Mouse (Mus musculus): Measurements from ENCODE around the gene Gm13278. TPM values are rescaled to one million over a fixed set of nuclear protein-coding genes. Genes with fewer than 3 reads are reported as not detected.
"Not testable (repeated sequence)": the region's sequence is repeated elsewhere in the genome, so short reads cannot be mapped to it uniquely, and the experiment has no call there.

Gm13278 gene
- polyA plus RNA-seq, 2 experiments = not detected

DNA sequence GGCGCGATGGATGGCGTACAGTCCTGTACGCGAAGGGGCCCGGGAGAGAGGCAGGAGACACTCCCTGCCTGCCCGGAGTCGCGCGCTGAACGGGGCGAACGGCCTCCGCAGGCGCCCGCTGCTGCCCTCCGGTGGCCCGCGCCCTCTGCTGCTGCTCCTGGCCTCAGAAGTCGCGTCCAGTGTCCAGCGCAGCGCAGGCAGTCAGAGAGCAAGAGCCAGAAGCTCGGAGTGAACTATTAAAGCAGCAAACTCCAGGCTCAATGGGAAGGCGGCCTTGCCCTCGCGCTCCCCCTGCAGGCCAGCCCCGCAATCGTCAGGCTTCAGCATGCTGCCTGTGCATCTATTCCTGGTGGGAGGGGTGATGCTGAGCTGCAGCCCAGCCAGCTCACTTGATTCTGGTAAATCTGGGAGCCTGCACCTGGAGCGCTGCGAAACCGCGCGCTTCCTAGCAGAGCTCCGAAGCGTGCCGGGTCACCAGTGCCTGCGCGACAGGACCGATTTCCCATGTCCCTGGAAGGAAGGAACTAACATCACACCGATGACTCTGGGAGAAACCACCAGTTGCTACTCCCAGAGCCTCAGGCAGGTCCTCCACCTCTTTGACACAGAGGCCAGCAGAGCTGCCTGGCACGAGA is 27.8 kb upstream of the Gm13278 start:
- H3K27ac ChIP-seq; H3K9ac ChIP-seq (replicated peaks); H3K36me3 ChIP-seq (replicated peaks; ENCODE audit: control insufficient read depth, insufficient read depth, low read depth); H3K4me1 ChIP-seq (replicated peaks; ENCODE audit: control insufficient read depth in 2 of 2, insufficient read depth in 2 of 2, low read length in 1 of 2); ATAC-seq (ENCODE audit: insufficient read depth); H3K27me3 ChIP-seq (ENCODE audit: control insufficient read depth, insufficient read depth, low read length); H3K9me3 ChIP-seq (ENCODE audit: control insufficient read depth, low read length): not testable (repeated sequence)
- 5% methylated on average over 23 of the region's 42 CpGs for WGBS (ENCODE audit: insufficient replicate concordance)
- Histone ChIP-seq H3K4me2 (ENCODE audit: low read depth) (peak overlapping the region; percentile 63), H3K4me3 (ENCODE audit: insufficient read depth in 1 of 2, low read depth in 2 of 2, low read length in 2 of 2) (peak overlapping the region; percentile 39 to 48)
- TF ChIP-seq CTCF (IDR thresholded peaks at IDR 0.05; ENCODE audit: low read depth) = peak; percentile 73
- DNase-seq (ENCODE audit: low read depth in 3 of 3, low spot score in 3 of 3) = peak in 1 of 3 experiments; percentile 52

DNA sequence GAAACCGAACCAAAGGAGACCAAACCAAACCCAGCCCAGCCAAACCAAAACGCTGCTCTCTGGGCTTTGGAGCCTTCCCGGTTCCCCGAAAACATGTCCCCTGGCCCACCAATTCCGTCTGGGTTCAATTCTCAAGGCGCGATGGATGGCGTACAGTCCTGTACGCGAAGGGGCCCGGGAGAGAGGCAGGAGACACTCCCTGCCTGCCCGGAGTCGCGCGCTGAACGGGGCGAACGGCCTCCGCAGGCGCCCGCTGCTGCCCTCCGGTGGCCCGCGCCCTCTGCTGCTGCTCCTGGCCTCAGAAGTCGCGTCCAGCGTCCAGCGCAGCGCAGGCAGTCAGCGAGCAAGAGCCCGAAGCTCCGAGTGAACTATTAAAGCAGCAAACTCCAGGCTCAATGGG is 17.8 kb upstream of the Gm13278 start, which contains the start of gene Gm13290:
Gene Gm13290, plus strand, starts transcription at position 301 of the 400 bp plus-strand sequence.
- no CpG with 5 or more reads among the region's 32 CpGs for WGBS (ENCODE audit: insufficient replicate concordance)
- H3K9me3 ChIP-seq (ENCODE audit: control insufficient read depth, low read length); H3K4me1 ChIP-seq (replicated peaks; ENCODE audit: control insufficient read depth in 2 of 2, insufficient read depth in 2 of 2, low read length in 1 of 2); H3K4me3 ChIP-seq (ENCODE audit: insufficient read depth in 1 of 2, low read depth in 2 of 2, low read length in 2 of 2); H3K27ac ChIP-seq; ATAC-seq (ENCODE audit: insufficient read depth); H3K36me3 ChIP-seq (replicated peaks; ENCODE audit: control insufficient read depth, insufficient read depth, low read depth); H3K4me2 ChIP-seq (ENCODE audit: low read depth); H3K9ac ChIP-seq (replicated peaks); H3K27me3 ChIP-seq (ENCODE audit: control insufficient read depth, insufficient read depth, low read length); DNase-seq (ENCODE audit: low read depth in 3 of 3, low spot score in 3 of 3): not testable (repeated sequence)

DNA sequence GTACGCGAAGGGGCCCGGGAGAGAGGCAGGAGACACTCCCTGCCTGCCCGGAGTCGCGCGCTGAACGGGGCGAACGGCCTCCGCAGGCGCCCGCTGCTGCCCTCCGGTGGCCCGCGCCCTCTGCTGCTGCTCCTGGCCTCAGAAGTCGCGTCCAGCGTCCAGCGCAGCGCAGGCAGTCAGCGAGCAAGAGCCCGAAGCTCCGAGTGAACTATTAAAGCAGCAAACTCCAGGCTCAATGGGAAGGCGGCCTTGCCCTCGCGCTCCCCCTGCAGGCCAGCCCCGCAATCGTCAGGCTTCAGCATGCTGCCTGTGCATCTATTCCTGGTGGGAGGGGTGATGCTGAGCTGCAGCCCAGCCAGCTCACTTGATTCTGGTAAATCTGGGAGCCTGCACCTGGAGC is 14.7 kb upstream of the Gm13278 start, which contains the start of gene Gm13289:
Gene Gm13289, plus strand, starts transcription at position 301 of the 400 bp plus-strand sequence.
- H3K4me3 ChIP-seq (ENCODE audit: insufficient read depth in 1 of 2, low read depth in 2 of 2, low read length in 2 of 2); H3K27me3 ChIP-seq (ENCODE audit: control insufficient read depth, insufficient read depth, low read length); H3K9me3 ChIP-seq (ENCODE audit: control insufficient read depth, low read length); H3K4me1 ChIP-seq (replicated peaks; ENCODE audit: control insufficient read depth in 2 of 2, insufficient read depth in 2 of 2, low read length in 1 of 2); H3K4me2 ChIP-seq (ENCODE audit: low read depth); H3K9ac ChIP-seq (replicated peaks); ATAC-seq (ENCODE audit: insufficient read depth); H3K27ac ChIP-seq; H3K36me3 ChIP-seq (replicated peaks; ENCODE audit: control insufficient read depth, insufficient read depth, low read depth); DNase-seq (ENCODE audit: low read depth in 3 of 3, low spot score in 3 of 3): not testable (repeated sequence)
- WGBS (ENCODE audit: insufficient replicate concordance) = no CpG with 5 or more reads among the region's 29 CpGs

- H3K27me3 ChIP-seq (ENCODE audit: control insufficient read depth, insufficient read depth, low read length); H3K4me2 ChIP-seq (ENCODE audit: low read depth); H3K36me3 ChIP-seq (replicated peaks; ENCODE audit: control insufficient read depth, insufficient read depth, low read depth); DNase-seq (ENCODE audit: low read depth in 3 of 3, low spot score in 3 of 3); H3K27ac ChIP-seq; H3K4me1 ChIP-seq (replicated peaks; ENCODE audit: control insufficient read depth in 2 of 2, insufficient read depth in 2 of 2, low read length in 1 of 2); H3K4me3 ChIP-seq (ENCODE audit: insufficient read depth in 1 of 2, low read depth in 2 of 2, low read length in 2 of 2); ATAC-seq (ENCODE audit: insufficient read depth); H3K9me3 ChIP-seq (ENCODE audit: control insufficient read depth, low read length); H3K9ac ChIP-seq (replicated peaks): not testable (repeated sequence)
- no CpG with 5 or more reads among the region's 29 CpGs for WGBS (ENCODE audit: insufficient replicate concordance)
These were observed 11.8 kb upstream of the Gm13278 start, which contains the start of gene Gm13272 for GRCm38 (mm10) chr4:88779550-88779949. Gm13272 (plus strand) TSS chr4:88779850.

DNA sequence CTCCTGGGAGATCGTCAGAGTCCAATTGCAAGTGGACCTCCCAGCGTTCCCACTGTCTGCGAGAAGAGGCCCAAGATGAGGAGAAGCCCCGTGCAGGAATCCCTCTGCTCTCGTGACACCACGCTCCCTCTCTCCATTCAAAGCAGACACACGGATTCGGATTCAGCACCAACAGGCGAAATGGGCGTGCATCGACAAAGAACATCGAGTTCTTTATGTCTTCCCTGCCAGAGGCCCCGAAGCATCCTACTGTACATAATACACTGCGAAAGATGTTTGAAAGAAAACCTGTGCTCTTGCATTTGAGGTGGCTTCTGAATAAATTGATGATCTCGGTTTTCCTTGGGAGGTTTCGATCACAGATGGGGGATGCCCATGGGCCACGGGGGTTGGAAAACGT is 11.0 kb upstream of the Gm13278 start:
- H3K9me3 ChIP-seq (ENCODE audit: control insufficient read depth, low read length); H3K36me3 ChIP-seq (replicated peaks; ENCODE audit: control insufficient read depth, insufficient read depth, low read depth); H3K4me1 ChIP-seq (replicated peaks; ENCODE audit: control insufficient read depth in 2 of 2, insufficient read depth in 2 of 2, low read length in 1 of 2); H3K4me2 ChIP-seq (ENCODE audit: low read depth); ATAC-seq (ENCODE audit: insufficient read depth); H3K27me3 ChIP-seq (ENCODE audit: control insufficient read depth, insufficient read depth, low read length); H3K9ac ChIP-seq (replicated peaks); H3K27ac ChIP-seq; DNase-seq (ENCODE audit: low read depth in 3 of 3, low spot score in 3 of 3); H3K4me3 ChIP-seq (ENCODE audit: insufficient read depth in 1 of 2, low read depth in 2 of 2, low read length in 2 of 2): not testable (repeated sequence)
- WGBS (ENCODE audit: insufficient replicate concordance) = 33% methylated on average over 15 of the region's 18 CpGs

GRCm38 (mm10) chr4:88781831-88782230 is 9.5 kb upstream of the Gm13278 start, which contains the start of gene Ifnz:
Ifnz (plus strand) TSS chr4:88782131.
- not testable (repeated sequence) for H3K27ac ChIP-seq; DNase-seq (ENCODE audit: low read depth in 3 of 3, low spot score in 3 of 3); H3K4me1 ChIP-seq (replicated peaks; ENCODE audit: control insufficient read depth in 2 of 2, insufficient read depth in 2 of 2, low read length in 1 of 2); H3K9ac ChIP-seq (replicated peaks); H3K36me3 ChIP-seq (replicated peaks; ENCODE audit: control insufficient read depth, insufficient read depth, low read depth); H3K9me3 ChIP-seq (ENCODE audit: control insufficient read depth, low read length); ATAC-seq (ENCODE audit: insufficient read depth); H3K27me3 ChIP-seq (ENCODE audit: control insufficient read depth, insufficient read depth, low read length)
- WGBS (ENCODE audit: insufficient replicate concordance) = 10% methylated on average over 3 of the region's 7 CpGs
- Histone ChIP-seq H3K4me3 (ENCODE audit: insufficient read depth in 1 of 2, low read depth in 2 of 2, low read length in 2 of 2) (peak within 1 kb of the TSS in 1 of 2 experiments; percentile 49; a peak in 2 of 4 replicates), H3K4me2 (ENCODE audit: low read depth) (peak within 1 kb of the TSS; percentile 33)

- DNase-seq (ENCODE audit: low read depth in 3 of 3, low spot score in 3 of 3) = not testable (repeated sequence)
These were observed 9.0 kb upstream of the Gm13278 start for GRCm38 (mm10) chr4:88782335-88782734.

DNA sequence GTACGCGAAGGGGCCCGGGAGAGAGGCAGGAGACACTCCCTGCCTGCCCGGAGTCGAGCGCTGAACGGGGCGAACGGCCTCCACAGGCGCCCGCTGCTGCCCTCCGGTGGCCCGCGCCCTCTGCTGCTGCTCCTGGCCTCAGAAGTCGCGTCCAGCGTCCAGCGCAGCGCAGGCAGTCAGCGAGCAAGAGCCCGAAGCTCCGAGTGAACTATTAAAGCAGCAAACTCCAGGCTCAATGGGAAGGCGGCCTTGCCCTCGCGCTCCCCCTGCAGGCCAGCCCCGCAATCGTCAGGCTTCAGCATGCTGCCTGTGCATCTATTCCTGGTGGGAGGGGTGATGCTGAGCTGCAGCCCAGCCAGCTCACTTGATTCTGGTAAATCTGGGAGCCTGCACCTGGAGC is 5.9 kb upstream of the Gm13278 start, which contains the start of gene Gm13276:
Gene Gm13276, plus strand, starts transcription at position 301 of the 400 bp plus-strand sequence.
- no CpG with 5 or more reads among the region's 27 CpGs for WGBS (ENCODE audit: insufficient replicate concordance)
- H3K27me3 ChIP-seq (ENCODE audit: control insufficient read depth, insufficient read depth, low read length); DNase-seq (ENCODE audit: low read depth in 3 of 3, low spot score in 3 of 3); H3K9ac ChIP-seq (replicated peaks); H3K36me3 ChIP-seq (replicated peaks; ENCODE audit: control insufficient read depth, insufficient read depth, low read depth); H3K4me1 ChIP-seq (replicated peaks; ENCODE audit: control insufficient read depth in 2 of 2, insufficient read depth in 2 of 2, low read length in 1 of 2); ATAC-seq (ENCODE audit: insufficient read depth); H3K4me2 ChIP-seq (ENCODE audit: low read depth); H3K4me3 ChIP-seq (ENCODE audit: insufficient read depth in 1 of 2, low read depth in 2 of 2, low read length in 2 of 2); H3K27ac ChIP-seq; H3K9me3 ChIP-seq (ENCODE audit: control insufficient read depth, low read length): not testable (repeated sequence)

More at GRCm38 (mm10) chr4:88782335-88782734, 9.0 kb upstream of the Gm13278 start:
- H3K4me3 ChIP-seq (ENCODE audit: insufficient read depth in 1 of 2, low read depth in 2 of 2, low read length in 2 of 2) = peak overlapping the region in 1 of 2 experiments; percentile 49; a peak in 2 of 4 replicates
- not testable (repeated sequence) for ATAC-seq (ENCODE audit: insufficient read depth); H3K27ac ChIP-seq; H3K9ac ChIP-seq (replicated peaks); H3K36me3 ChIP-seq (replicated peaks; ENCODE audit: control insufficient read depth, insufficient read depth, low read depth); H3K4me1 ChIP-seq (replicated peaks; ENCODE audit: control insufficient read depth in 2 of 2, insufficient read depth in 2 of 2, low read length in 1 of 2); H3K9me3 ChIP-seq (ENCODE audit: control insufficient read depth, low read length); H3K27me3 ChIP-seq (ENCODE audit: control insufficient read depth, insufficient read depth, low read length)
- 2% methylated on average over 9 of the region's 31 CpGs for WGBS (ENCODE audit: insufficient replicate concordance)
- peak overlapping the region; percentile 33 for H3K4me2 ChIP-seq (ENCODE audit: low read depth)
